Mouse (Mus musculus): ENCODE data around the gene Slc43a2.

The Slc43a2 gene

DNA sequence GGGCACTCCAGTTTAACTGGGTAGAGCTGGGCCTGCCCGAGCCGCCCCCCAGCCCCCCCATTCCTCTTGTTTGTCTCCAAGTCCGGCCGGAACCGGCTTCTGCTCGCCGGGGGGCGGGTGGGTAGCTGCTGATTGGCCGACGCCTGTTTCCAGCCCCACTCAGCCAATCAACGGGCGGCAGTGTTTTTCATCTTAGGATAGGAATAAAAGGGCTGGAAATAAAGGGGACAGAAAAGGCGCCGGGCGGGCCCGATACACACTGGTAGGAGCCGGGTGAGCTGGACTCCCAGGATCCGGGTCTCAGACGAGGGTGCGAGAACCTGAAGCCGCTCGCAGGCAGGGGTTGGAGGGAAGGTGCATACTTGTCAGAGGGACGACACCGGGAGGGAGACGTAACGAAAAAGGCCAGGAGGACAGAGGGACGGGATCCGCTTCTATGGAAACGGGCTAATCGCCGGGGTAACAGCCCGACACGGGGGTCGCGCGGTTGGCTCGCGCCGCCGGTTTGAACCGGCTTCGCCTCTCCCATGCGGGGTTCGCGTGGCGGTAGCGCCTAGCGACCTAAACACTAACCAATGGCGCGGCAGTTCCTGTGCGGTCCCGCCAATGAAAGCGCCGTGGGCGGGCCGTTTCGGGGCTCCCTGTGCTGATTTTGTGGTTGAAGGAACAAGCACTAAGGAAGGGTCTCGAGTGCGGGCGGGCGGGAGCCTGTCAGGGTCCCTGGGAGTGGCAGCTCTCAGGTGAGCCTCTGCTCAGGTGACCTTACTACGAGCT lies at the start of gene Slc43a2:
Gene Slc43a2, plus strand, starts transcription at position 226 of the 774 bp plus-strand sequence.
- DNase-seq = peak; percentile 95

- DNase-seq = no peak
These were observed 45.3 kb upstream of the Slc43a2 start for GRCm38 (mm10) chr11:75486192-75486591.

GRCm38 (mm10) chr11:75486601-75487285 lies 44.8 kb upstream of the Slc43a2 start, which contains the start of gene Prpf8:
Gene Prpf8 (plus strand): TSS chr11:75486816.
- peak; percentile 96 for DNase-seq

DNA sequence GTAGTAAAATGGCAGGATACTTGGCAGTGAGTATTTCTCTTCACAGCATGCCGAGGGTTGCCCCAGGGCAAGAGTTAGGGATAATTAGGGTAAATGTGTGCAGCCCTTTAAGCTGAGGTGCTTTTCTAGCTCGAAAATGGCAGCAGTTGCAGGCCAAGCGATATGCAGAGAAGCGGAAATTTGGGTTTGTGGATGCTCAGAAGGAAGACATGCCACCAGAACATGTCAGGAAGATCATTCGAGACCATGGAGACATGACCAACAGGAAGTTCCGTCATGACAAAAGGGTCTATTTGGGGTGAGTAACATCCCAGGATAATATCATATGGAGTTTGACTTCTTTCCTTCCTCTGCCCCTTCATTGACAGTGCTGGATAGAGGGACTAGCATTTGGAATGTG lies 44.0 kb upstream of the Slc43a2 start:
- no peak for DNase-seq

GRCm38 (mm10) chr11:75494296-75495049 lies 37.0 kb upstream of the Slc43a2 start:
- DNase-seq = no peak

- no peak for DNase-seq
These were observed 33.4 kb upstream of the Slc43a2 start for GRCm38 (mm10) chr11:75498126-75498525.

- DNase-seq = no peak
These were observed 23.3 kb upstream of the Slc43a2 start for GRCm38 (mm10) chr11:75508162-75508561.

DNA sequence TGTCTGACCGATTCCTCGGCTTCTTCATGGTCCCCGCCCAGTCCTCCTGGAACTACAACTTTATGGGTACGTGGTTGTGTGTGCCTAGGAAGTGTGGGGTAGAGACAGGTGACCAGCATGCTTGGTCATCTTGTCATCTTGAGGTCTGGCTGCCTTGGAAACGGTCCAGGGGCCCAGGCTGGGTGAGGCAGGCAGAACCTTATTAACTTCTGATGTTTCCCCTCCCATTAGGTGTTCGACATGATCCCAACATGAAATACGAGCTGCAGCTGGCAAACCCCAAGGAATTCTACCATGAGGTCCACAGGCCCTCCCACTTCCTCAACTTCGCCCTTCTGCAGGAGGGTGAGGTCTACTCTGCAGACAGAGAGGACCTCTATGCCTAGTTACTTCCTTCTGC lies 22.6 kb upstream of the Slc43a2 start:
- DNase-seq = no peak

DNA sequence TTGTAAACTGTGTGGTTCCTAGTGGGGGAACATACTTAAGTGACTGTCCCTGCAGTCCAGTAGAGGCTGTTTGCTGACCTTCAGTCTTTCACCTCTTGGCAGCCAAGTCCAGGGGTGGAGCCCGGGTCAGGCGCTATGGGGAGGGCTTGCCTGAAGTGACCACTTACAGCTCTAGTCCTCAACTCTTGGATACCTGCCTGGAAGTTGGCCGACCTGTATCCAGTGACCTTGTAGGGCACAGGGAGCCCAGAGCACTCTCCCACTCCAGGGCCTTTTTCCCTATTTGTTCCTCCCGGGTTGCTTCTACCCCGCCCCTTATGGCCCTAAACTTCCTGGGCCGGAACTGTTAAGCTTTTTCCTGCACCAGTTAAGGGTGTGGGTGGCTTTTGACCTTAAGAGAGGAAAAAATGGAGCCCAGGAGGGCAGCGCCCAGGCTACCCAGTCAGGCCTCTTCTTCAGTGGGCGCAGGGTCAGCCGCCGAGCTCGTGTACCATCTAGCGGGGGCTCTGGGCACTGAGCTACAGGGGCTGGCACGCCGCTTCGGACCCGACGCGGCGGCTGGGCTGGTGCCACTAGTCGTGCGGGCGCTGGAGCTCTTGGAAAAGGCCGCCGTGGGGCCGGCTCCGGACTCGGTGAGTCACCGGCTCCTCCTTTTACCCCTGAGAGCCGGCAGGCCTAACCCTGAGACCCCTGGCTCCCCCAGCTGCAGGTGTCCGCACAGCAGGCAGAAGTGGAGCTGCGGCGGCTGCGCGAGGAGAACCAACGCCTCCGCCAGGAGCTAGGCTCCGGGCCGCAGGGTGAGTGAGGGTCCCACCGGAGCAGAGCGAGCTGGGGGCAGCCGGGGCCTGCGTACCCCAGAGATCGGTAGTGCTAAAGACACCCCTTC lies 21.5 kb upstream of the Slc43a2 start, which contains the start of gene Rilp:
Gene Rilp, plus strand, starts transcription at position 354 of the 886 bp plus-strand sequence.
- DNase-seq = peak; percentile 58

DNA sequence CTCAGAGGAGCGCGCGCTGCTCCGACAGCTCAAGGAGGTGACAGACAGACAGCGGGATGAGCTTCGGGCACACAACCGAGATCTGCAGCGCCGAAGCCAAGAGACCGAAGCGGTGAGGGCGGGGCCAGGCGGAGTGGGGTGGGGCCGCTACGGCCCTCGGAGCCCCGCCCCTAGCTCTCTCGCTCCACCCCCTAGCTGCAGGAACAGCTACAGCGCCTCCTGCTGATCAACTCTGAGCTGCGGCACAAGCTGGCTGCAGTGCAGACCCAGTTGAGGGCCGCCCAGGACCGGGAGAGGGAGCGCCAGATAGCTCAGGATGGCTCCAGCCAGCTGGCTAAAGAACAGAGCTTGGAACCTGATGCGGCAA lies 20.9 kb upstream of the Slc43a2 start:
- DNase-seq = peak; percentile 94

- no peak for DNase-seq
These were observed 20.3 kb upstream of the Slc43a2 start for GRCm38 (mm10) chr11:75511213-75511612.

GRCm38 (mm10) chr11:75512301-75513018 lies 19.0 kb upstream of the Slc43a2 start:
- DNase-seq = no peak

DNA sequence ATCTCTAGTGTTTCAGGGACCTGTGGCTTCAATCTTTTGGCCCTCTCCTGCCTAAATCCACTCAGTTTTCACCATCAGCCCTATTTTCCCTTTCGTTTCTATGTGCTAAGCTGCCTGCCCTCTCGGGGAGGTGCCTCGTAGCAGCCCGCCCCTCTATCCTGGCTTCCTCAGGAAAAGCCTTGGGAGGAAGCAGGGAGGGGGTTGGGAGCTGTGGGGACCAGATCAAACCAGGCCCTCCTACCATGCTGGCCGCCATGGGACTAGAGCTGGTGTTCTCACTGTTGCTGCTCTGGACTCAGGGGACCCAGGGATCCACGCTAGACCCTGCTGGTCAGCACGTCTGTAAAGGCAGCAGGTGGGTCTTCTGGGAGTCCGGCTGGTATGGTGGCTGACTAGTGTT lies 18.2 kb upstream of the Slc43a2 start, which contains the start of gene Scarf1:
Gene Scarf1, plus strand, starts transcription at position 205 of the 400 bp plus-strand sequence.
- DNase-seq = peak; percentile 43

DNA sequence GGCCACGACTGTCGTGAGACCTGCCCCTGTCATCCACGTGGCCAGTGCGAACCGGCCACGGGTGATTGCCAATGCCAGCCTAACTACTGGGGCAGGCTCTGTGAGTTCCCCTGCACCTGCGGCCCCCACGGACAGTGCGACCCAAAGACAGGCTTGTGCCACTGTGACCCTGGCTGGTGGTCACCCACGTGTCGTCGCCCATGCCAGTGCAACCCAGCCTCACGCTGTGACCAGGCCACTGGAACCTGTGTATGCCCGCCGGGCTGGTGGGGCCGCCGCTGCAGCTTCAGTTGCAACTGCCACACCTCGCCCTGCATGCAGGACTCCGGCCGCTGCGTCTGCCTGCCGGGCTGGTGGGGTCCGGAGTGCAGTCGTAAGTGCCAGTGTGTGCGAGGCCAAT lies 16.3 kb upstream of the Slc43a2 start:
- DNase-seq = no peak

GRCm38 (mm10) chr11:75519834-75520633 lies 11.5 kb upstream of the Slc43a2 start:
- no peak for DNase-seq

DNA sequence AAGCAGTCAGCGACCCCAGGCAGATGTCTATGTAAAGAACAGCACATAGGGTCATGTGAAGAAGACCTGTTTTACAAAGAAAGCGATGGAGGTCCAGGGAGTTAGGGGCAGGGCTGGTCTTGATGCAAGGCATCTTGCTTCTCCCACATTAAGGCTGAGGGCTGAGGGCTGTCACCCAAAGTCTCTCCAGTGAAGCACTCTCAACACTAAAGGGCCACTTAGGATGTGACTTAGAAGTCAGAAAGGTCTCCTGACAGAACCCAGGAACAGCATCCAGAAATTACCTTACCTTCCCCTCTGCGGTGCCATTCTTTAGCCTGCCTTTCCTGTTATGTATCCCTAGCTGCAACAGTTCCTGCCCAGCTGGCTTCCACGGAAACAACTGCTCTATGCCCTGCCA lies 9.9 kb upstream of the Slc43a2 start:
- DNase-seq = no peak

DNA sequence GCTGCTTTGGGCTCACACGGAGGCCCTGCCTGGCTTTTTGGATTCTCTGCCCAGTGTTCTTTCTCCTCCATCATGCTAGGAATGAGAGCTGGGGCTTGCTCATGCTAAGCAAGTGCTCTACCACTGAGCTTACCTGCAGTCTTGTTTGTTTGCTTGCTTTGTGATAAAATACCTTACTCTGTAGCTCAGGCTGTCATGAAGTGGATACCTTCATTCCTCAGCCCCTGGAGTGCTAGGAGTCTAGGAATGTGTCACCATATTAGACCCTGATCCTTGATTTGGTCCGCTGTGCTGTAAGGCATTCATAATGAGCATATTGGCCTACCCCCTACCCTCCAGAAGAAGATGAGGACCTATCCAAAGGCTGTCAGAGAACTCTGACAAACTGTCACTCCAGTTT lies 8.7 kb upstream of the Slc43a2 start:
- DNase-seq = no peak

- no peak for DNase-seq
These were observed 5.9 kb upstream of the Slc43a2 start for GRCm38 (mm10) chr11:75525531-75526125.

DNA sequence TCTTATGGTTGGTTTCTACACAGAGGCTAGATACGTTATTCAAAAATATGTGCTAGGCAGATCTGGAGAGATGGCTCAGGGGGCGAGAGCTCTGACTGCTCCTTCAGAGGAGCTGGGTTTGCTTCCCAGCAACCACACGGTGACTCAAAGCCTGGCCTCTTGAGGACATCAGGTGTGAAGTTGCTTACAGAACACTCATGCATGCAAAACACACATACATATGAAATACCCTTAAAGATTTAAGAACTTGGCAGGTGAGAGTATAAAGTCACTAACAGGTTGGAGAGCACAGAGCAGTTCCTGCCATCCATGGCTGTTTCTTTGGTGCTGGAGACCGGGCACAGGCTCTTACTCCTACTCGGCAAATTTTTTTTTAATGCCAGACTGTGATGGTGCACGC lies 4.6 kb upstream of the Slc43a2 start:
- no peak for DNase-seq

DNA sequence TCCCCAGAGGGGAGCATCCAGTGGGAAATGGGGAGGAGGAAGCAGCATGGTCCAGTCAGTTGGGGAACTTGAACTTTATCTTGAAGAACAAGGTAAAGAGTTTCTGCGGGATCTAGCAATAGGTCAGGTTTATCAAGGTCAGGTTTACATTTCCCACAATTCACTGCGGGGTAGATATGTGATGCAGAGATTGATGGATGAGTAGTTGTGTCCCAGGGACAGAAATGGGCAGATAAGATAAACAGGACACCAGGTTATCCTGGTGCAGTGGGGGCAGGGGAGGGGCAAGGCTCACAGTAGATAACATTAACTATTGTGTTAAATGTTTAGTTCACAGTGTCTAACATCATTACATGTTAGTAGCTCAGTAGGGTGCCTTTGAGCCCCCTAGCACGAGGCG lies 1.7 kb upstream of the Slc43a2 start:
- DNase-seq = no peak

All from liver (tissue).